Mouse (Mus musculus) CH12.LX (cell line): ENCODE data around the gene Klhl29.

Experiments used
- CTCF ChIP-seq, 2 experiments: IDR thresholded peaks in 1 of 2; conservative IDR thresholded peaks in 1 of 2; 2 replicates each; pipeline ENCODE4 v1.5.1; 2011 to 2012; ENCODE audit warnings: low read depth in 2 of 2, low read length in 2 of 2, improper control_type of control experiment in 1 of 2, inconsistent platforms in 1 of 2, mild to moderate bottlenecking in 1 of 2, moderate library complexity in 1 of 2
- MAX ChIP-seq: IDR thresholded peaks from 2 replicates; pipeline ENCODE4 v1.6.1; 2011; ENCODE audit warnings: low read length, improper control_type of control experiment
- MEF2A ChIP-seq: IDR thresholded peaks from 2 replicates; pipeline ENCODE4 v1.6.1; 2014; ENCODE audit warnings: low read depth, mild to moderate bottlenecking, inconsistent platforms, low read length, improper control_type of control experiment, borderline replicate concordance
- NRF1 ChIP-seq: IDR thresholded peaks from 2 replicates; pipeline ENCODE4 v1.6.1; 2014; ENCODE audit warnings: low read depth, mild to moderate bottlenecking, inconsistent platforms, low read length, improper control_type of control experiment, moderate library complexity
- POLR2A ChIP-seq: IDR thresholded peaks from 2 replicates; pipeline ENCODE4 v1.6.1; 2011; ENCODE audit warnings: low read depth, mild to moderate bottlenecking, improper control_type of control experiment, low read length
- TBP ChIP-seq: conservative IDR thresholded peaks from 2 replicates; pipeline ENCODE4 v1.6.1; 2011; ENCODE audit warnings: low read depth, low read length, improper control_type of control experiment
- USF1 ChIP-seq: IDR thresholded peaks from 2 replicates; pipeline ENCODE4 v1.6.1; 2014; ENCODE audit warnings: low read depth, mild to moderate bottlenecking, inconsistent platforms, low read length, improper control_type of control experiment
- ZNF384 ChIP-seq: IDR thresholded peaks from 2 replicates; pipeline ENCODE4 v1.6.1; 2012; ENCODE audit warnings: low read depth, low read length, improper control_type of control experiment, inconsistent platforms

DNA sequence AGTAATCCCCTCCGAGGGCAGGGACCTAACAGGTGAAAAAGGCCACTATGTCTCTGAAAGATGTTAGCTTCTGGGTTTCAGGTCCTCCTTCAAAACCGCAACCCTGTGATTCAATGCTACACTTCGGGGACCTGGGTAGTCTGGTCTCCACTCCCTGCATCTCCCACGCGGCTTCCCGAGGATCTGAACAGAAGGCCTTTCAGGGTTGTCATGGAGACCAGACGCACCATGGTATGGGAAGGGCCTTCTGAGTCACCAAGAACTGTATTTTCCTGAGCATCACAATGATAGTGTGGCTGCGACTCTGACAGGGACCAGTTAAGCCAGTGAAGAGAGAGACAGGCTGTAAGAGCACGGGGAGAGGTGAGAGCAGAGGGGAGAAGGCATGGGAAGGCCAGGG, 164.7 kb downstream of the Klhl29 start:
- TF ChIP-seq TBP (no peak), MAX (no peak), ZNF384 (no peak), NRF1 (no peak), CTCF (conservative IDR thresholded peaks at IDR 0.05 in 1 of 2, IDR thresholded peaks at IDR 0.05 in 1 of 2; ENCODE audit: low read depth in 2 of 2, low read length in 2 of 2) (no peak), POLR2A (no peak), USF1 (no peak), MEF2A (no peak)
